Mouse (Mus musculus) bone marrow, adult 2 months (tissue): Measurements from ENCODE around the gene Glt6d1.

ENCODE experiments used
- CTCF ChIP-seq: fragments of 200-500 bp; IDR thresholded peaks from 2 replicates; pipeline ENCODE4 v1.5.1; 2011; ENCODE audit warnings: low read length, control low read depth; ENCODE audit not compliant: control insufficient read depth, insufficient read depth
- POLR2A ChIP-seq: fragments of 200-500 bp; IDR thresholded peaks from 2 replicates; pipeline ENCODE4 v1.6.1; 2011; ENCODE audit warnings: low read depth, mild to moderate bottlenecking, control low read depth, low read length, borderline replicate concordance; ENCODE audit not compliant: control insufficient read depth

GRCm38 (mm10) chr2:25765269-25765668 is 50.4 kb downstream of the Glt6d1 start, which contains the start of gene Lcn3:
- TF ChIP-seq CTCF (no peak), POLR2A (no peak)
